In the genomic region with DNA sequence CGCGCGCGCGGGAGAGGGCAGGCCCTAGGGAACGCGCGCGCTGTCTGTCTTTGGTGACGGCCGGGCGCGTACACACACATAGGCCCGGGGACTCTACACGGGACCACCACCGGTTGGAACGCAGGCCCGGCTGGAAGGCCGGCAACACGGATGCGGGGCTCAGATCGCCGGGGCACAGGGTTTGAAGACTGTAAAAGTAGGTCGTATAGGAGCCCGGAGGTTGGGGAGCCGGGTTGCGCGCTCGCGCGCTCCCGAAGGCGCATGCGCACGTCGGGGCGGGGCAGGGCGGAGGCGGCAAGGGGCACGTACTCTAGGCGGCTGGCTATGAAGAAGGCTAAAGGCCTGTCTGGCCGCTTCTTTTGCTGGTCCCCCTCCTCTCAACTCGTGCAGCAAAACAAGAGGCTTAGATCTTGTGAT, we compare ENCODE assay signal across 8 mouse cellular contexts. TPM values are rescaled to one million over a fixed set of nuclear protein-coding genes. Genes with fewer than 3 reads are reported as not detected.
DNase-seq lines count a peak whose midpoint lies in the region; ATAC-seq and TF ChIP-seq lines count a peak whose summit lies in the region.

No protein-coding gene starts in this region.

- TF ChIP-seq CTCF in C2C12 (IDR thresholded peaks at IDR 0.05; ENCODE audit: control insufficient read depth, insufficient read depth, insufficient read length) = no peak
- no peak for TF ChIP-seq CTCF in kidney, postnatal 0 days (IDR thresholded peaks at IDR 0.05; ENCODE audit: low read depth)

- H3K79me3 ChIP-seq in C2C12 (ENCODE audit: low read depth) = peaks cover 3% of the 10 kb centered on the region

- peaks cover 21% of the 10 kb centered on the region for H3K36me3 ChIP-seq in C2C12 (ENCODE audit: control insufficient read depth, insufficient read depth)
- H3K36me3 ChIP-seq in heart, embryonic 11.5 days (ENCODE audit: control insufficient read depth, insufficient read depth, low read length) = peaks cover 22% of the 10 kb centered on the region
- H3K36me3 ChIP-seq in kidney, postnatal 0 days (ENCODE audit: insufficient read depth, low read length) = peaks cover 20% of the 10 kb centered on the region
- H3K36me3 ChIP-seq in liver, embryonic 11.5 days (ENCODE audit: control insufficient read depth, insufficient read depth, low read length) = peaks cover 16% of the 10 kb centered on the region
- peaks cover 32% of the 10 kb centered on the region for H3K36me3 ChIP-seq in stomach, embryonic 16.5 days (ENCODE audit: control insufficient read depth, insufficient read depth, low read length)

- H3K4me3 ChIP-seq in C2C12 (ENCODE audit: insufficient read depth, poor library complexity, severe bottlenecking) = peak overlapping the region; percentile 60
- peak overlapping the region; percentile 98 for H3K4me3 ChIP-seq in heart, embryonic 11.5 days (ENCODE audit: low read depth, low read length)
- H3K4me3 ChIP-seq in kidney, postnatal 0 days (replicated peaks; ENCODE audit: low read depth, low read length) = peak overlapping the region; percentile 94
- peak overlapping the region; percentile 88 for H3K4me3 ChIP-seq in liver, embryonic 11.5 days (ENCODE audit: low read depth, low read length)
- H3K4me3 ChIP-seq in stomach, embryonic 16.5 days (replicated peaks; ENCODE audit: low read length) = peak overlapping the region; percentile 79

- ATAC-seq in erythroblast, adult 5-6 weeks (replicated peaks; ENCODE audit: low FRiP score, poor library complexity, severe bottlenecking) = peak; percentile 76
- ATAC-seq in heart, embryonic 11.5 days (replicated peaks; ENCODE audit: insufficient number of reproducible peaks, low FRiP score, low TSS enrichment) = peak; percentile 68
- ATAC-seq in kidney, postnatal 0 days (replicated peaks; ENCODE audit: low FRiP score, low read depth) = peak; percentile 52
- peak; percentile 76 for ATAC-seq in liver, embryonic 11.5 days (replicated peaks; ENCODE audit: low FRiP score)
- ATAC-seq in stomach, embryonic 16.5 days (ENCODE audit: insufficient read depth, low FRiP score) = peak; percentile 78

- H3K79me2 ChIP-seq in C2C12 (ENCODE audit: control insufficient read depth, insufficient read depth) = peaks cover 28% of the 10 kb centered on the region

- H3K4me2 ChIP-seq in heart, embryonic 11.5 days = peak overlapping the region; percentile 79
- H3K4me2 ChIP-seq in kidney, postnatal 0 days (ENCODE audit: low read length) = peak overlapping the region; percentile 74
- peak overlapping the region; percentile 91 for H3K4me2 ChIP-seq in liver, embryonic 11.5 days
- H3K4me2 ChIP-seq in stomach, embryonic 16.5 days (ENCODE audit: low read depth, low read length) = peak overlapping the region; percentile 84

- DNase-seq in brain, adult 2 months (ENCODE audit: low read depth, low spot score) = peak; percentile 91
- DNase-seq in kidney, postnatal 0 days (ENCODE audit: low spot score) = peak; percentile 91
- peak; percentile 90 for DNase-seq in liver, embryonic 11.5 days (ENCODE audit: low spot score)
- DNase-seq in neural tube, embryonic 10.5 days (ENCODE audit: extremely low spot score, low spot score) = peak; percentile 87

- H3K9me3 ChIP-seq in heart, embryonic 11.5 days (replicated peaks; ENCODE audit: control insufficient read depth, low read length) = no peaks in the 10 kb centered on the region
- H3K9me3 ChIP-seq in kidney, postnatal 0 days (replicated peaks; ENCODE audit: low read length) = no peaks in the 10 kb centered on the region
- no peaks in the 10 kb centered on the region for H3K9me3 ChIP-seq in liver, embryonic 11.5 days (ENCODE audit: control insufficient read depth, low read length)
- H3K9me3 ChIP-seq in stomach, embryonic 16.5 days (replicated peaks; ENCODE audit: control insufficient read depth, low read length) = no peaks in the 10 kb centered on the region

- peaks cover 10% of the 10 kb centered on the region for H3K4me1 ChIP-seq in heart, embryonic 11.5 days (ENCODE audit: control insufficient read depth, insufficient read depth, low read length)
- H3K4me1 ChIP-seq in kidney, postnatal 0 days (replicated peaks; ENCODE audit: insufficient read depth, low read length) = peaks cover 14% of the 10 kb centered on the region; the same call in 1 of the 2 replicates
- peaks cover 19% of the 10 kb centered on the region for H3K4me1 ChIP-seq in liver, embryonic 11.5 days (replicated peaks; ENCODE audit: control insufficient read depth, insufficient read depth, low read length)
- H3K4me1 ChIP-seq in stomach, embryonic 16.5 days (ENCODE audit: control insufficient read depth, insufficient read depth, low read length) = peaks cover 27% of the 10 kb centered on the region

- peak overlapping the region; percentile 95 for H3ac ChIP-seq in C2C12 (ENCODE audit: control insufficient read depth, insufficient read length, low read depth)

- H3K27me3 ChIP-seq in C2C12 (ENCODE audit: control insufficient read depth, insufficient read depth, insufficient read length) = no peaks in the 10 kb centered on the region
- no peaks in the 10 kb centered on the region for H3K27me3 ChIP-seq in heart, embryonic 11.5 days (ENCODE audit: control insufficient read depth, insufficient read depth, low read length)
- H3K27me3 ChIP-seq in kidney, postnatal 0 days (ENCODE audit: insufficient read depth, low read length) = no peaks in the 10 kb centered on the region
- H3K27me3 ChIP-seq in liver, embryonic 11.5 days (replicated peaks; ENCODE audit: control insufficient read depth, insufficient read depth, low read length) = no peaks in the 10 kb centered on the region
- H3K27me3 ChIP-seq in stomach, embryonic 16.5 days (ENCODE audit: control insufficient read depth, insufficient read depth, low read length) = no peaks in the 10 kb centered on the region

- WGBS in heart, embryonic 11.5 days (ENCODE audit: insufficient replicate concordance) = under 1% methylated on average over 43 of the region's 43 CpGs
- under 1% methylated on average over 43 of the region's 43 CpGs for WGBS in kidney, postnatal 0 days
- WGBS in liver, embryonic 11.5 days = under 1% methylated on average over 43 of the region's 43 CpGs
- under 1% methylated on average over 43 of the region's 43 CpGs for WGBS in stomach, embryonic 16.5 days

- peak overlapping the region; percentile 98 for H3K27ac ChIP-seq in heart, embryonic 11.5 days (ENCODE audit: low read depth, low read length)
- H3K27ac ChIP-seq in kidney, postnatal 0 days = peak overlapping the region; percentile 99
- peak overlapping the region; percentile 87 for H3K27ac ChIP-seq in liver, embryonic 11.5 days (ENCODE audit: low read depth, low read length)
- peak overlapping the region; percentile 98 for H3K27ac ChIP-seq in stomach, embryonic 16.5 days (ENCODE audit: low read length)

- H3K9ac ChIP-seq in heart, embryonic 11.5 days (ENCODE audit: low read depth, low read length) = peak overlapping the region; percentile 98
- H3K9ac ChIP-seq in kidney, postnatal 0 days (ENCODE audit: low read depth, low read length) = peak overlapping the region; percentile 99
- peak overlapping the region; percentile 97 for H3K9ac ChIP-seq in liver, embryonic 11.5 days (ENCODE audit: low read depth, low read length)
- H3K9ac ChIP-seq in stomach, embryonic 16.5 days (ENCODE audit: low read length) = peak overlapping the region; percentile 100

RNA-seq across cellular contexts. Expression of a gene that starts 0.8 kb away (rescaled TPM):
- polyA plus RNA-seq in C2C12 (2012; fragmentation: generic; extraction: Trizol) = 86.1 TPM
- total RNA-seq in erythroblast, adult 5-6 weeks (2015; ENCODE audit: low replicate concordance) = 36.5 and 39.3 TPM in 2 replicates
- 47.0 and 47.3 TPM in 2 replicates for total RNA-seq in erythroblast, adult 5-6 weeks (2017; ENCODE audit: low replicate concordance)
- 18.8 and 19.6 TPM in 2 replicates for polyA plus RNA-seq in heart, embryonic 11.5 days (2014; fragmentation: Nextera tagmentation; extraction: Ambion mirVana)
- 21.9 and 22.3 TPM in 2 replicates for polyA plus RNA-seq in kidney, postnatal 0 days (2015; fragmentation: Nextera tagmentation; extraction: Ambion mirVana)
- 17.8 and 19.9 TPM in 2 replicates for polyA plus RNA-seq in liver, embryonic 11.5 days (2014; fragmentation: Nextera tagmentation; extraction: Ambion mirVana)
- 12.8 and 16.0 TPM in 2 replicates for polyA plus RNA-seq in stomach, embryonic 16.5 days (2015; fragmentation: Nextera tagmentation; extraction: Ambion mirVana)

RNA-seq across cellular contexts. Expression of a gene that starts 13.5 kb away (rescaled TPM):
- not detected for polyA plus RNA-seq in C2C12 (2012; fragmentation: generic; extraction: Trizol)
- total RNA-seq in erythroblast, adult 5-6 weeks (2015; ENCODE audit: low replicate concordance) = not detected in 2 replicates
- not detected in 2 replicates for total RNA-seq in erythroblast, adult 5-6 weeks (2017; ENCODE audit: low replicate concordance)
- not detected in 2 replicates for polyA plus RNA-seq in heart, embryonic 11.5 days (2014; fragmentation: Nextera tagmentation; extraction: Ambion mirVana)
- not detected in 2 replicates for polyA plus RNA-seq in kidney, postnatal 0 days (2015; fragmentation: Nextera tagmentation; extraction: Ambion mirVana)
- polyA plus RNA-seq in liver, embryonic 11.5 days (2014; fragmentation: Nextera tagmentation; extraction: Ambion mirVana) = not detected in 2 replicates
- 0.90 and 1.1 TPM in 2 replicates for polyA plus RNA-seq in stomach, embryonic 16.5 days (2015; fragmentation: Nextera tagmentation; extraction: Ambion mirVana)

RNA-seq across cellular contexts. Expression of a gene that starts 15.9 kb away (rescaled TPM):
- 0.04 TPM for polyA plus RNA-seq in C2C12 (2012; fragmentation: generic; extraction: Trizol)
- total RNA-seq in erythroblast, adult 5-6 weeks (2015; ENCODE audit: low replicate concordance) = 2.9 TPM in 1 of 2 replicates, not detected in the other
- total RNA-seq in erythroblast, adult 5-6 weeks (2017; ENCODE audit: low replicate concordance) = 0.70 and 0.77 TPM in 2 replicates
- polyA plus RNA-seq in heart, embryonic 11.5 days (2014; fragmentation: Nextera tagmentation; extraction: Ambion mirVana) = 11.6 and 14.4 TPM in 2 replicates
- 58.4 and 60.6 TPM in 2 replicates for polyA plus RNA-seq in kidney, postnatal 0 days (2015; fragmentation: Nextera tagmentation; extraction: Ambion mirVana)
- 39.7 and 43.0 TPM in 2 replicates for polyA plus RNA-seq in liver, embryonic 11.5 days (2014; fragmentation: Nextera tagmentation; extraction: Ambion mirVana)
- 99.6 and 107 TPM in 2 replicates for polyA plus RNA-seq in stomach, embryonic 16.5 days (2015; fragmentation: Nextera tagmentation; extraction: Ambion mirVana)

RNA-seq across cellular contexts. Expression of a gene that starts 16.2 kb away (rescaled TPM):
- not detected for polyA plus RNA-seq in C2C12 (2012; fragmentation: generic; extraction: Trizol)
- not detected in 2 replicates for total RNA-seq in erythroblast, adult 5-6 weeks (2015; ENCODE audit: low replicate concordance)
- not detected in 2 replicates for total RNA-seq in erythroblast, adult 5-6 weeks (2017; ENCODE audit: low replicate concordance)
- 0.72 and 0.89 TPM in 2 replicates for polyA plus RNA-seq in heart, embryonic 11.5 days (2014; fragmentation: Nextera tagmentation; extraction: Ambion mirVana)
- 8.9 and 9.2 TPM in 2 replicates for polyA plus RNA-seq in kidney, postnatal 0 days (2015; fragmentation: Nextera tagmentation; extraction: Ambion mirVana)
- 3.2 and 4.1 TPM in 2 replicates for polyA plus RNA-seq in liver, embryonic 11.5 days (2014; fragmentation: Nextera tagmentation; extraction: Ambion mirVana)
- 8.8 and 10.0 TPM in 2 replicates for polyA plus RNA-seq in stomach, embryonic 16.5 days (2015; fragmentation: Nextera tagmentation; extraction: Ambion mirVana)

RNA-seq across cellular contexts. Expression of a gene that starts 32.9 kb away (rescaled TPM):
- polyA plus RNA-seq in C2C12 (2012; fragmentation: generic; extraction: Trizol) = not detected
- not detected in 2 replicates for total RNA-seq in erythroblast, adult 5-6 weeks (2015; ENCODE audit: low replicate concordance)
- not detected in 2 replicates for total RNA-seq in erythroblast, adult 5-6 weeks (2017; ENCODE audit: low replicate concordance)
- polyA plus RNA-seq in heart, embryonic 11.5 days (2014; fragmentation: Nextera tagmentation; extraction: Ambion mirVana) = not detected in 2 replicates
- polyA plus RNA-seq in kidney, postnatal 0 days (2015; fragmentation: Nextera tagmentation; extraction: Ambion mirVana) = not detected in 2 replicates
- not detected in 2 replicates for polyA plus RNA-seq in liver, embryonic 11.5 days (2014; fragmentation: Nextera tagmentation; extraction: Ambion mirVana)
- not detected in 2 replicates for polyA plus RNA-seq in stomach, embryonic 16.5 days (2015; fragmentation: Nextera tagmentation; extraction: Ambion mirVana)

Comparison
In these comparisons a context has a peak if more than half of its experiments do, and no peak if none do; other contexts are left out.
1. Peak in every context shown above with its lines: DNase-seq, ATAC-seq, H3K4me3 ChIP-seq and H3K27ac ChIP-seq.
2. RNA of a gene that starts 15.9 kb away (polyA plus RNA-seq): 99.6 to 107 TPM in stomach, embryonic 16.5 days, 58.4 to 60.6 TPM in kidney, postnatal 0 days, 39.7 to 43.0 TPM in liver, embryonic 11.5 days and 11.6 to 14.4 TPM in heart, embryonic 11.5 days; 0.04 TPM in C2C12 (single experiment); every median in the first group is over 10 times any median in the second.